Mouse (Mus musculus): ENCODE results near the gene Cacna1g.

Gene Cacna1g

DNA sequence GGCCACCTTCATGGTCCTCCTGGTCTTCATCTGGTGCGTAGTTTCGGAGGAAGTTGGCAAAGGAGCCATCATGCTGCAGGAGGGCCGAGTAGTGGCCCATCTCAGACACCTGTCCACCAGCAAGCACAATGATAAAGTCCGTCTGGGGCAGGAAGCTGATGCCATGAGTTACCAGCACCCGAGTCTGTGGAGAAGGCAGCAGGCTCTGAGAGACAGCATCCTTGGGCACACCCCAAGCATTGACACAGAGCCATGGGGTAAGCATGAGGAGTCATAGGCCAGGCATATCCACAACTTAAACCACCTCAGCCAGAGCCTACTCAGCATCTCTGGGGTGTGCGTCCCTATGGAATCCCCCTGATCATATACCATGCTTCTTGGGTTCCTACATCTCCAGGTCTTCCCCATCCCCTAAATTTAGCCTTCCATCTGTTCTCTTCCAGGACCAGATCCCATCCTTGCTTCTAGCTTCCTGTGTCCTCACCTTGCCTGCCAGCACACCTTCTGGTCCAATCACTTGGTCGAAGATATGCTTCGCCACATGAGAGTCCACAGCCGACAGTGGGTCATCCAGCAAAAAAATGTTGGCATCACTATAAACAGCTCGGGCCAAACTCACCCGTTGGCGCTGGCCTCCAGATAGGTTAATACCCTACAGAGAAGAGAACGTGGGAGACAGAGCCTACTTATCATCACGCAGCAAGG, 112.7 kb downstream of the Cacna1g start:
- no peak for DNase-seq (ENCODE audit: low spot score in 2 of 2)

DNA sequence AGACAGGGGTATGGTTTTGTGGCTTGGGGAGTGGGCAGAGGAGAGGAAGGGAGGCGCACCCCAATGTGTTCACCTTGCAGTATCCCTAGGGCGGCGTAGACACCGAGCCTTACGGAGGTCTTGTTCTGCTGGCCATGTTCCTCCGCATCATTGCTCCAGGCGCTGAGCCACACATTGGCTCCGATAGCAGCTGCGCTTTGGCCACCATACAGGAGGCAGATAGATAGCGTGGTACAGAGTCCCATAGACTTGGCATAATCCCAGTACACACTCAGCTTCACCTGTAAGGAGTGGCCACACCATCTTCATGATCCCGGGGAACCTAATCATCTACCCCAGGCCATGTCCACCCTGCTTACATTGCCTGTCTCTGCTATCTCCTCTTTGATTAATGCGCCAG, 114.8 kb downstream of the Cacna1g start:
- no peak for DNase-seq (ENCODE audit: low spot score in 2 of 2)
